Mouse (Mus musculus) heart, postnatal 0 days (tissue): ENCODE measurements around the gene Gli2.

ENCODE experiments used
- CTCF ChIP-seq: IDR thresholded peaks from 2 replicates; pipeline ENCODE4 v1.5.1; 2016; ENCODE audit warnings: antibody characterized with exemption, control low read depth, low read depth
- EP300 ChIP-seq: IDR thresholded peaks from 2 replicates; pipeline ENCODE4 v1.6.1; 2016; ENCODE audit warnings: antibody characterized with exemption, low read depth

DNA sequence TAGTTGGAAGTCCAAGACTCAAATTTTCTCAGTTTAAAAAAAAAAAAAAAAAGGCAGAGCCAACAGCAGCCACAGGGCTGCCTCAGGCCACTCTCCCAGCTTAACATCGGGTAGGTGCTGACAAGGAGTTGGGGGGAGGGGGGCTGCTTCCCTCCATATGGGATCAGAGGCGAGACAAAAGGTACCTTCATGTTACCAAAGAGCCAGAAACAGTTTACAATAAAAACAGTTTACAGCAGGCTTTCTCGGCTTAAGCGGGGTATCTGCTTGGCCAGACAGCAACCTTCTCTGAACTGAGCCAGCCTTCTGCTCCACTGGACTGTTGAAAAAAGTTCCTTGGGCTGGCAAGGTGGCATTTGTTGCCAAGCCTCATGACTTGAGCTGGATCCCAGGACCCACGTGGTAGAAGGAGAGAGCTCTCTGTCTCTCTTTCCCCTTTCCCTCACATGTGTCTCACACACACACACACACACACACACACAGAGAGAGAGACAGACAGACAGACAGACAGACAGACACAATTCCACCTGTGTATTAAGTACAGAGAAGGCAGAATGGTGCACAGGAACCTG, 113.1 kb downstream of the Gli2 start:
- TF ChIP-seq CTCF (no peak), EP300 (no peak)
